In genomic region chr6:72952967-72953366, GRCm38 (mm10) we compare ENCODE assay signal across 27 mouse cellular contexts. TPM values are rescaled to one million over a fixed set of nuclear protein-coding genes. Genes with fewer than 3 reads are reported as not detected.
DNase-seq lines count a peak whose midpoint lies in the region; ATAC-seq and TF ChIP-seq lines count a peak whose summit lies in the region.
"Had no signal": no experiment of that assay in that cellular context is flagged by ENCODE, and none has a peak within 500 bp of the region (broad histone marks: within the 10 kb centered on the region; RNA-seq: fewer than 3 reads in every experiment).

No protein-coding gene starts in this region.

- no peak overlapping the region for H3K4me3 ChIP-seq in kidney, postnatal 0 days (replicated peaks; ENCODE audit: low read depth, low read length)
- H3K4me3 ChIP-seq in spleen, adult 2 months (ENCODE audit: extremely low read depth, insufficient read depth, insufficient read length), result no peak overlapping the region
- no peak overlapping the region for H3K4me3 ChIP-seq in embryonic facial prominence, embryonic 10.5 days
- no peak overlapping the region for H3K4me3 ChIP-seq in limb, embryonic 13.5 days
- H3K4me3 ChIP-seq: embryonic facial prominence, embryonic 12.5 days; erythroblast, embryonic 14.5 days; forebrain, embryonic 12.5 days; gastrocnemius, adult 2 months; hindbrain, embryonic 10.5 days; liver, embryonic 15.5 days; myocyte had no signal

- no peak overlapping the region for H3K9ac ChIP-seq in kidney, postnatal 0 days (ENCODE audit: low read depth, low read length)
- H3K9ac ChIP-seq in limb, embryonic 13.5 days, result no peak overlapping the region
- H3K9ac ChIP-seq: embryonic facial prominence, embryonic 12.5 days; forebrain, embryonic 12.5 days; liver, embryonic 15.5 days had no signal

- H3K4me1 ChIP-seq in kidney, postnatal 0 days (replicated peaks; ENCODE audit: insufficient read depth, low read length), result 0 out of 2 replicates have a peak, but pooled peaks cover 5% of the 10 kb centered on the region
- peaks cover 27% of the 10 kb centered on the region for H3K4me1 ChIP-seq in spleen, adult 2 months (ENCODE audit: control insufficient read depth, insufficient read depth, insufficient read length)
- H3K4me1 ChIP-seq in embryonic facial prominence, embryonic 10.5 days, result peaks cover 43% of the 10 kb centered on the region
- H3K4me1 ChIP-seq in limb, embryonic 13.5 days, result peaks cover 26% of the 10 kb centered on the region

- H3K9me3 ChIP-seq in kidney, postnatal 0 days (replicated peaks; ENCODE audit: low read length), result no peaks in the 10 kb centered on the region
- no peaks in the 10 kb centered on the region for H3K9me3 ChIP-seq in embryonic facial prominence, embryonic 10.5 days
- H3K9me3 ChIP-seq in limb, embryonic 13.5 days, result no peaks in the 10 kb centered on the region
- H3K9me3 ChIP-seq: embryonic facial prominence, embryonic 12.5 days; forebrain, embryonic 12.5 days; hindbrain, embryonic 10.5 days; liver, embryonic 15.5 days had no signal

- TF ChIP-seq POLR2A in spleen, adult 2 months (IDR thresholded peaks at IDR 0.05; ENCODE audit: low read depth, low read length), result no peak

- 87% methylated on average over 2 of the region's 2 CpGs for WGBS in kidney, postnatal 0 days
- WGBS in spleen, adult 2 months, result 63% methylated on average over 2 of the region's 2 CpGs
- 74% methylated on average over 2 of the region's 2 CpGs for WGBS in embryonic facial prominence, embryonic 10.5 days
- WGBS in limb, embryonic 13.5 days, result 53% methylated on average over 2 of the region's 2 CpGs

- no peak for TF ChIP-seq CTCF in kidney, postnatal 0 days (IDR thresholded peaks at IDR 0.05; ENCODE audit: low read depth)
- TF ChIP-seq CTCF in spleen, adult 2 months (IDR thresholded peaks at IDR 0.05; ENCODE audit: extremely low read depth, insufficient read depth, insufficient read length, insufficient replicate concordance), result no peak

- ATAC-seq in kidney, postnatal 0 days (replicated peaks; ENCODE audit: low FRiP score, low read depth), result no peak
- ATAC-seq in limb, embryonic 13.5 days (ENCODE audit: low FRiP score, low read depth), result no peak
- ATAC-seq: activated CD4-positive, CD25-positive, alpha-beta regulatory T cell, adult 4 months; hindbrain, embryonic 16.5 days; intestine, postnatal 0 days; lung, postnatal 0 days; midbrain, embryonic 16.5 days had no signal

- peak; percentile 69 for DNase-seq in kidney, postnatal 0 days (ENCODE audit: low spot score)
- no peak for DNase-seq in kidney, postnatal 25 days
- DNase-seq in spleen, adult 2 months (ENCODE audit: low read depth in 1 of 2, low spot score in 2 of 2), result no peak
- DNase-seq in spleen, adult 12 weeks (ENCODE audit: low spot score), result no peak
- no peak for DNase-seq in embryonic facial prominence, embryonic 10.5 days (ENCODE audit: low spot score)
- DNase-seq in layer of hippocampus, adult 18-20 months (ENCODE audit: low spot score in 2 of 2), result no peak
- DNase-seq in frontal cortex, postnatal 25 days (ENCODE audit: low spot score in 2 of 2), result no peak
- DNase-seq: adrenal gland, postnatal 10 days; cerebellum, adult 18-20 months; cerebellum, postnatal 14 days; liver; thymus, postnatal 36 days had no signal

- no peak overlapping the region for H3K4me2 ChIP-seq in kidney, postnatal 0 days (ENCODE audit: low read length)
- no peak overlapping the region for H3K4me2 ChIP-seq in limb, embryonic 13.5 days (replicated peaks)
- H3K4me2 ChIP-seq: embryonic facial prominence, embryonic 12.5 days; forebrain, embryonic 12.5 days; liver, embryonic 15.5 days had no signal

- H3K27ac ChIP-seq in kidney, postnatal 0 days, result peak overlapping the region; percentile 31; the same call in 1 of the 2 replicates
- peak overlapping the region; percentile 68 for H3K27ac ChIP-seq in spleen, adult 2 months (ENCODE audit: insufficient read depth, low read length)
- H3K27ac ChIP-seq in embryonic facial prominence, embryonic 10.5 days (replicated peaks), result peak overlapping the region; percentile 30; the same call in 1 of the 2 replicates
- H3K27ac ChIP-seq in limb, embryonic 13.5 days, result peak overlapping the region; percentile 40; the same call in 1 of the 2 replicates
- H3K27ac ChIP-seq: forebrain, embryonic 12.5 days; gastrocnemius, adult 2 months; hindbrain, embryonic 10.5 days; liver, embryonic 15.5 days; macrophage; stomach, postnatal 0 days had no signal

- H3K36me3 ChIP-seq in kidney, postnatal 0 days (ENCODE audit: insufficient read depth, low read length), result no peaks in the 10 kb centered on the region
- H3K36me3 ChIP-seq in spleen, adult 2 months (ENCODE audit: control insufficient read depth, insufficient read depth, low read length), result no peaks in the 10 kb centered on the region; the same call in 1 of the 2 replicates
- H3K36me3 ChIP-seq in embryonic facial prominence, embryonic 10.5 days (replicated peaks), result no peaks in the 10 kb centered on the region
- H3K36me3 ChIP-seq in limb, embryonic 13.5 days, result no peaks in the 10 kb centered on the region
- H3K36me3 ChIP-seq: embryonic facial prominence, embryonic 12.5 days; forebrain, embryonic 12.5 days; hindbrain, embryonic 10.5 days; liver, embryonic 15.5 days had no signal

- no peaks in the 10 kb centered on the region for H3K27me3 ChIP-seq in kidney, postnatal 0 days (ENCODE audit: insufficient read depth, low read length)
- H3K27me3 ChIP-seq in spleen, adult 2 months (ENCODE audit: control insufficient read depth, insufficient read depth, low read length), result no peaks in the 10 kb centered on the region
- no peaks in the 10 kb centered on the region for H3K27me3 ChIP-seq in embryonic facial prominence, embryonic 10.5 days (replicated peaks; ENCODE audit: low read depth, poor library complexity, severe bottlenecking)
- H3K27me3 ChIP-seq in limb, embryonic 13.5 days, result no peaks in the 10 kb centered on the region
- H3K27me3 ChIP-seq: embryonic facial prominence, embryonic 12.5 days; forebrain, embryonic 12.5 days had no signal

RNA-seq across cellular contexts. Expression of gene Tmsb10, which starts 5.6 kb away (rescaled TPM):
- polyA plus RNA-seq in kidney, postnatal 0 days (2015; fragmentation: Nextera tagmentation; extraction: Ambion mirVana), result 2,182 and 2,224 TPM in 2 replicates
- 143 TPM in 2 replicates for polyA plus RNA-seq in spleen, adult 2 months (2012; rRNA removed)
- 3,167 and 3,450 TPM in 2 replicates for polyA plus RNA-seq in embryonic facial prominence, embryonic 10.5 days (2016; fragmentation: Nextera tagmentation; extraction: Ambion mirVana)
- polyA plus RNA-seq in limb, embryonic 13.5 days (2015; fragmentation: Nextera tagmentation; extraction: Ambion mirVana), result 2,406 and 2,417 TPM in 2 replicates
- 100 to 1,000 TPM; 264 to 325 TPM for total RNA-seq in layer of hippocampus, adult 18-20 months (2021)

RNA-seq across cellular contexts. Expression of gene Kcmf1, which starts 53.2 kb away (rescaled TPM):
- 53.6 and 57.7 TPM in 2 replicates for polyA plus RNA-seq in kidney, postnatal 0 days (2015; fragmentation: Nextera tagmentation; extraction: Ambion mirVana)
- polyA plus RNA-seq in spleen, adult 2 months (2012; rRNA removed), result 94.1 and 116 TPM in 2 replicates
- 32.3 and 37.5 TPM in 2 replicates for polyA plus RNA-seq in embryonic facial prominence, embryonic 10.5 days (2016; fragmentation: Nextera tagmentation; extraction: Ambion mirVana)
- 39.3 and 39.7 TPM in 2 replicates for polyA plus RNA-seq in limb, embryonic 13.5 days (2015; fragmentation: Nextera tagmentation; extraction: Ambion mirVana)
- 10 to 100 TPM; 64.2 to 65.8 TPM for total RNA-seq in layer of hippocampus, adult 18-20 months (2021)

Comparison
In these comparisons a context has a peak if more than half of its experiments do, and no peak if none do; other contexts are left out.
1. RNA of gene Tmsb10, which starts 5.6 kb away (polyA plus RNA-seq): 3,167 to 3,450 TPM in embryonic facial prominence, embryonic 10.5 days, 2,406 to 2,417 TPM in limb, embryonic 13.5 days and 2,182 to 2,224 TPM in kidney, postnatal 0 days; 143 TPM in spleen, adult 2 months; every median in the first group is over 10 times any median in the second.
2. Peak in every context shown above with its lines, with median percentiles within 50 percentile points of each other: H3K27ac ChIP-seq.